Mouse (Mus musculus): Measurements from ENCODE around the gene Usp35. TPM values are rescaled to one million over a fixed set of nuclear protein-coding genes. Genes with fewer than 3 reads are reported as not detected.

The Usp35 gene
- polyA plus RNA-seq, 1 experiment = 22.9 TPM

GRCm38 (mm10) chr7:97312856-97313255 lies 19.0 kb downstream of the Usp35 start:
- no peak for DNase-seq
- no peaks in the 10 kb centered on the region for H3K4me1 ChIP-seq (replicated peaks; ENCODE audit: control insufficient read depth, insufficient read depth, low read length)
- 87% methylated on average over 6 of the region's 6 CpGs for WGBS
- TF ChIP-seq POLR2A (IDR thresholded peaks at IDR 0.05; ENCODE audit: control insufficient read depth, extremely low read depth, insufficient read depth, low read length, poor library complexity) (no peak), CTCF (IDR thresholded peaks at IDR 0.05; ENCODE audit: borderline replicate concordance, control insufficient read depth, extremely low read depth, insufficient read depth, low read length, poor library complexity) (no peak)
- no peaks in the 10 kb centered on the region for H3K27me3 ChIP-seq (ENCODE audit: control insufficient read depth, insufficient read depth, low read length)
- no peak overlapping the region for H3K4me3 ChIP-seq (ENCODE audit: control insufficient read depth, insufficient read depth, low read length)
- H3K27ac ChIP-seq (ENCODE audit: control insufficient read depth, insufficient read depth, low read length) = no peak overlapping the region
- H3K36me3 ChIP-seq (ENCODE audit: control insufficient read depth, insufficient read depth, low read length) = no peaks in the 10 kb centered on the region

DNA sequence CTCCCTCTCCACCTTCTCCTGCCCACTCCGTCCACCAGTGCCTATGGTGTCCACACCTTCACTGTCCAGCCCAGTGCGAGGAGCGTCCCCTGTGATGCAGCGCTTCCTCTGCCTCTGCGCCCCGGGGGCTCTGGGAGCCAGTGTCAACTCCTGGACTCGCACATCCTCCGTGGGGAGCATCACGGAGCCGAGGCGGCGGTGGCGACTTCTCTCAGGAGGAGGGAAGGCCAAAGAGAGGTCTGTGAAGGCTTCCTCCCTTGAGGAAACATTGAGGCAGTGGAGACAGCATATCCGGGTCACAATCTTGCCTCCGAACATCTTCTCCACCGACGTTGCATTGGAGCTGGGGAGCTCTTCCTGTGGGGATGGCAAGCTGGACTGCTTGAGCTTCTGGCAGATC lies 19.6 kb downstream of the Usp35 start:
- no peak overlapping the region for H3K4me3 ChIP-seq (ENCODE audit: control insufficient read depth, insufficient read depth, low read length)
- H3K27me3 ChIP-seq (ENCODE audit: control insufficient read depth, insufficient read depth, low read length) = no peaks in the 10 kb centered on the region
- TF ChIP-seq CTCF (IDR thresholded peaks at IDR 0.05; ENCODE audit: borderline replicate concordance, control insufficient read depth, extremely low read depth, insufficient read depth, low read length, poor library complexity) (no peak), POLR2A (IDR thresholded peaks at IDR 0.05; ENCODE audit: control insufficient read depth, extremely low read depth, insufficient read depth, low read length, poor library complexity) (no peak)
- no peaks in the 10 kb centered on the region for H3K36me3 ChIP-seq (ENCODE audit: control insufficient read depth, insufficient read depth, low read length)
- 95% methylated on average over 17 of the region's 17 CpGs for WGBS
- DNase-seq = no peak
- H3K27ac ChIP-seq (ENCODE audit: control insufficient read depth, insufficient read depth, low read length) = no peak overlapping the region
- no peaks in the 10 kb centered on the region for H3K4me1 ChIP-seq (replicated peaks; ENCODE audit: control insufficient read depth, insufficient read depth, low read length)

- TF ChIP-seq POLR2A (IDR thresholded peaks at IDR 0.05; ENCODE audit: control insufficient read depth, extremely low read depth, insufficient read depth, low read length, poor library complexity) = no peak
- no peak for TF ChIP-seq CTCF (IDR thresholded peaks at IDR 0.05; ENCODE audit: borderline replicate concordance, control insufficient read depth, extremely low read depth, insufficient read depth, low read length, poor library complexity)
- Histone ChIP-seq H3K27ac (ENCODE audit: control insufficient read depth, insufficient read depth, low read length) (no peak overlapping the region), H3K27me3 (ENCODE audit: control insufficient read depth, insufficient read depth, low read length) (no peaks in the 10 kb centered on the region), H3K4me3 (ENCODE audit: control insufficient read depth, insufficient read depth, low read length) (no peak overlapping the region), H3K4me1 (replicated peaks; ENCODE audit: control insufficient read depth, insufficient read depth, low read length) (no peaks in the 10 kb centered on the region), H3K36me3 (ENCODE audit: control insufficient read depth, insufficient read depth, low read length) (no peaks in the 10 kb centered on the region)
- 98% methylated on average over 14 of the region's 14 CpGs for WGBS
- DNase-seq = no peak
Observed at GRCm38 (mm10) chr7:97311620-97312019, 20.2 kb downstream of the Usp35 start.

DNA sequence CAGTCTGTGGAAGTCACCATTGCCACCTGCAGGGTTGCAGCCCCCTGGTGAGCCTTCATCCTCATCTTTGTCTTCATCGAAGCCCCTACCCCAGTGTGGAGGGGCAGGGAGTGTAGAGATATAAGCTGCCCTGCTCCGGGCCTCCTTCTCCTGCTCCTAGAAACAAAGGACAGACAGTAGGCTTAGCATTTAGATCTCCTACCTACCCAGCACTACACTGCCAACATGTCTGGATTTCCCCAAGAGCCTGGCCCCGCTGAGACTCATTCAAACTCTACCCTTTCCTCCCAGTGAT lies 21.5 kb downstream of the Usp35 start:
- Histone ChIP-seq H3K4me1 (replicated peaks; ENCODE audit: control insufficient read depth, insufficient read depth, low read length) (no peaks in the 10 kb centered on the region), H3K36me3 (ENCODE audit: control insufficient read depth, insufficient read depth, low read length) (no peaks in the 10 kb centered on the region), H3K4me3 (ENCODE audit: control insufficient read depth, insufficient read depth, low read length) (no peak overlapping the region), H3K27ac (ENCODE audit: control insufficient read depth, insufficient read depth, low read length) (no peak overlapping the region), H3K27me3 (ENCODE audit: control insufficient read depth, insufficient read depth, low read length) (no peaks in the 10 kb centered on the region)
- WGBS = 98% methylated on average over 3 of the region's 3 CpGs
- DNase-seq = no peak
- TF ChIP-seq POLR2A (IDR thresholded peaks at IDR 0.05; ENCODE audit: control insufficient read depth, extremely low read depth, insufficient read depth, low read length, poor library complexity) = no peak
- no peak for TF ChIP-seq CTCF (IDR thresholded peaks at IDR 0.05; ENCODE audit: borderline replicate concordance, control insufficient read depth, extremely low read depth, insufficient read depth, low read length, poor library complexity)

DNA sequence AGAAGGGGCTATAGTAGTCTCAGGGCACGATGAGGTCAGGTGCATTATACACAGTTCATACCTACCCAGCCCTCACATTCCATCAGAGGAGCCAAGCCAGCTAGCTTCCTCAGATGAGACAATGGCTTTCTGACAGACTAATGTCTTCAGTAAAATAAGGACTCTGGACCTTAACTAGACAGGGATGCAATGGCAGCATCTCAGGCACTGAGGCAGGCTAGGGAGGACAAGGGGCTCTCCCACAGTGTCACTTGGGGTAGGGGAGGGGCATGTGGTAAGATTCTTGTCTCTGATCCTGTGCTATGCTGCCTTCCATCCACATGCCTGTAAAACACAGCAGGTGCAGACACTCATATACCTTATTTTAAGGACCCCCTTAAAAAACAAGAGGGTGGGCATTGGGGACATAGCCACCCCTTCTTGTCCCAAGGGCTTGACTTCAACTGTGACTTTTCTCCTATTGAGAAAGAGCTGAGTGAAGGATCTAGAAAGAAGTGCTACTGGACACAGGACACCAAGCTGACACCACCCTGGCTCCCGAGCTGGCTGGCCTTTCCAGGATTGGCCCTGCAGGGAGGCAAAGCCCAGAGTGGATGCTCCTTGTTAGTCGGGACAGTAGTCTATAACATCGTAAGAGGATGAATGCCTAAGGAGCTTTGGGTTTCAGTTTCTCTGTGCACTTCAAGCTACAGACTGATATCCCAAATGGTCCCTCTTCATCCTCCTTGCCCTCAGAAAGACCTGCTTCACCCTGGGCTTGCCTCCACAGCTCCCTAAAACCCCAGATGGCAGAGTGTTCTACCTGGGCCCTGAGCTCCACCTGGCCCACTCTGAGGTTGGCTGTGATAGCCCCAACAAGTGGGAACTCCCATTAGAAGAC lies 22.1 kb downstream of the Usp35 start:
- H3K27ac ChIP-seq (ENCODE audit: control insufficient read depth, insufficient read depth, low read length) = no peak overlapping the region
- no peaks in the 10 kb centered on the region for H3K4me1 ChIP-seq (replicated peaks; ENCODE audit: control insufficient read depth, insufficient read depth, low read length)
- H3K36me3 ChIP-seq (ENCODE audit: control insufficient read depth, insufficient read depth, low read length) = no peaks in the 10 kb centered on the region
- no peak overlapping the region for H3K4me3 ChIP-seq (ENCODE audit: control insufficient read depth, insufficient read depth, low read length)
- TF ChIP-seq POLR2A (IDR thresholded peaks at IDR 0.05; ENCODE audit: control insufficient read depth, extremely low read depth, insufficient read depth, low read length, poor library complexity) (no peak), CTCF (IDR thresholded peaks at IDR 0.05; ENCODE audit: borderline replicate concordance, control insufficient read depth, extremely low read depth, insufficient read depth, low read length, poor library complexity) (no peak)
- DNase-seq = peak; percentile 0
- 93% methylated on average over 4 of the region's 4 CpGs for WGBS
- no peaks in the 10 kb centered on the region for H3K27me3 ChIP-seq (ENCODE audit: control insufficient read depth, insufficient read depth, low read length)

- H3K36me3 ChIP-seq (ENCODE audit: control insufficient read depth, insufficient read depth, low read length) = no peaks in the 10 kb centered on the region
- H3K27me3 ChIP-seq (ENCODE audit: control insufficient read depth, insufficient read depth, low read length) = no peaks in the 10 kb centered on the region
- no peak overlapping the region for H3K4me3 ChIP-seq (ENCODE audit: control insufficient read depth, insufficient read depth, low read length)
- 86% methylated on average over 1 of the region's 1 CpGs for WGBS
- no peaks in the 10 kb centered on the region for H3K4me1 ChIP-seq (replicated peaks; ENCODE audit: control insufficient read depth, insufficient read depth, low read length)
- DNase-seq = no peak
- H3K27ac ChIP-seq (ENCODE audit: control insufficient read depth, insufficient read depth, low read length) = no peak overlapping the region
- TF ChIP-seq POLR2A (IDR thresholded peaks at IDR 0.05; ENCODE audit: control insufficient read depth, extremely low read depth, insufficient read depth, low read length, poor library complexity) (no peak), CTCF (IDR thresholded peaks at IDR 0.05; ENCODE audit: borderline replicate concordance, control insufficient read depth, extremely low read depth, insufficient read depth, low read length, poor library complexity) (no peak)
Observed at GRCm38 (mm10) chr7:97307546-97307945, 24.3 kb downstream of the Usp35 start.

All from thymus, adult 2 months (tissue).